Mouse (Mus musculus) ES-Bruce4 (cell line): ENCODE data around the gene Dst.

Experiments
- CTCF ChIP-seq: IDR thresholded peaks from one replicate; pipeline ENCODE4 v1.8.1; 2011; ENCODE audit warnings: low read depth, low read length
- EP300 ChIP-seq: IDR thresholded peaks from 2 replicates; pipeline ENCODE4 v1.6.1; 2011; ENCODE audit warnings: low read depth, low read length; ENCODE audit not compliant: insufficient read depth
- POLR2A ChIP-seq: IDR thresholded peaks from one replicate; pipeline ENCODE4 v1.8.1; 2011; ENCODE audit warnings: low read length; ENCODE audit not compliant: insufficient read depth

DNA sequence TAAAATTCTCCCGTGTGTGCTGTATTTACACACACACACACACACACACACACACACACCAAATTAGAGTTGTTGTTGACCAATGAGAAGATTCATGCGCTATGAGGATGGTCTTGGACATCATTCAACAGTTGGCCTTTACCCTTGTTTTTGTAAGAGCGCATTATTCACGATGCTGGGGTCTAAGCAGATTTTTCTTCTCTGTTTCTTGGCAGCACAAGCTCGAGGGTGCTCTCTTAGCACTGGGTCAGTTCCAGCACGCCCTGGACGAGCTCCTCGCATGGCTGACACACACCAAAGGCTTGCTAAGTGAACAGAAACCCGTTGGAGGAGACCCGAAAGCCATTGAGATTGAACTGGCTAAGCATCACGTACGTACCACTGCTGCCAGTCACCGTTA, 360.5 kb downstream of the Dst start:
- no peak for TF ChIP-seq POLR2A
- no peak for TF ChIP-seq EP300
- no peak for TF ChIP-seq CTCF
